Mouse (Mus musculus) kidney, embryonic 16.5 days (tissue): ENCODE results near the gene Plxnb3. TPM values are rescaled to one million over a fixed set of nuclear protein-coding genes. Genes with fewer than 3 reads are reported as not detected.

Source experiments
- ATAC-seq: fragments of 200-750 bp; cut with Nextera tagmentation; 2 replicates; pipeline ENCODE4 v1.8.0; 2017; ENCODE audit warnings: moderate TSS enrichment; ENCODE audit not compliant: low FRiP score, low TSS enrichment
- H3K27ac ChIP-seq: fragments of 300-500 bp; sonication (generic); 2 replicates; pipeline ENCODE4 v1.5.1; 2014; ENCODE audit warnings: low read length
- H3K27me3 ChIP-seq: fragments of 300-500 bp; sonication (generic); 2 replicates; pipeline ENCODE4 v1.6.1; 2014; ENCODE audit warnings: low read length, control low read depth, mixed read lengths; ENCODE audit not compliant: insufficient read depth
- H3K36me3 ChIP-seq: fragments of 300-500 bp; sonication (generic); 2 replicates; pipeline ENCODE4 v1.6.1; 2014; ENCODE audit warnings: low read length, control low read depth, mixed read lengths; ENCODE audit not compliant: insufficient read depth
- H3K4me1 ChIP-seq: fragments of 300-500 bp; sonication (generic); 2 replicates; pipeline ENCODE4 v1.6.1; 2014; ENCODE audit warnings: low read length, control low read depth, mixed read lengths; ENCODE audit not compliant: insufficient read depth
- H3K4me2 ChIP-seq: fragments of 300-500 bp; sonication (generic); replicated peaks from 2 replicates; pipeline ENCODE4 v1.6.1; 2014; ENCODE audit warnings: low read depth, low read length
- H3K4me3 ChIP-seq: fragments of 300-500 bp; sonication (generic); 2 replicates; pipeline ENCODE4 v1.5.1; 2014; ENCODE audit warnings: mild to moderate bottlenecking, low read length
- H3K9ac ChIP-seq: fragments of 300-500 bp; sonication (generic); replicated peaks from 2 replicates; pipeline ENCODE4 v1.6.1; 2014; ENCODE audit warnings: low read length
- H3K9me3 ChIP-seq: fragments of 300-500 bp; sonication (generic); 2 replicates; pipeline ENCODE4 v1.6.1; 2016; ENCODE audit warnings: low read length, control low read depth
- WGBS: fragments of 180-500 bp; shearing (Covaris S2); extraction: QIAGEN DNeasy Blood & Tissue Kit; methylation state at CpG from one replicate; pipeline ENCODE4 v1.1.7; 2014; 5-methylcytosine and 5-hydroxymethylcytosine counted together
- polyA plus RNA-seq: library from polyadenylated mRNA; unstranded; fragments of >200 nt; fragmentation: Nextera tagmentation; extraction: Ambion mirVana; gene quantifications from 2 replicates; pipeline ENCODE4 v1.2.1, GENCODE M21; 2015

The Plxnb3 gene
- polyA plus RNA-seq, 1 experiment from 2014 or later = 0.32 TPM

DNA sequence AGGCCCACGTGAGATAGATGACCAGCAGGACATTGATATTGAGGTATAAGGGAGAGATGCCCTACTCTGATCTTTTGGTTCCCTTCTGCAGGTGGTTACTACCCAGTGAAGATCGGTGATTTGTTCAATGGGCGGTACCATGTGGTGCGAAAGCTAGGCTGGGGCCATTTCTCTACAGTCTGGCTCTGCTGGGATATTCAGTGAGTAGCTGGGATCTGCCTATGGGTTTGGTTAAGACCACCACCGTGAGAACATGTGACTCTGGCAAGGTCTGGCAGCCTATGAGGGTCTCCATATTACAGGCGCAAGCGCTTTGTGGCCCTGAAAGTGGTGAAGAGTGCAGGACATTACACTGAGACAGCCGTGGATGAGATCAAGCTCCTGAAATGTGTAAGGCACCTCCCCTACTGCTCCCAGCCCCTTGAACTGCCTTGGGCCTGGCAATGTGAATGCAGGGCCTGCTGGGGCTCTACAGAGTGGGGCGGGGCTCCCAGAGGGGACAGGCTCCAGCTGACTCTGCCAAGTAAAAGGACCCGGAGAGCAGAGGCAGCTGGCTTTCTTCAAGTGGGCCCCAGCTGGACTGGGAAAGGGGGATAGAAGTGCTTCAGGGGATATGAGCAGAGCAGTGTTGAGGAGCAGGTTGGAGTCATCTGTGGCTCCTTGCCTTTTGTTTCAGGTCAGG, 18.1 kb downstream of the Plxnb3 start:
- no peaks in the 10 kb centered on the region; the same call in 1 of the 2 replicates for H3K27me3 ChIP-seq
- H3K27ac ChIP-seq = peak overlapping the region; percentile 24; the same call in 1 of the 2 replicates
- WGBS = 79% methylated on average over 10 of the region's 10 CpGs
- peaks cover 12% of the 10 kb centered on the region for H3K36me3 ChIP-seq
- no peak overlapping the region for H3K4me3 ChIP-seq
- no peaks in the 10 kb centered on the region for H3K9me3 ChIP-seq
- H3K9ac ChIP-seq = no peak overlapping the region
- no peak overlapping the region for H3K4me2 ChIP-seq
- peak; percentile 72 for ATAC-seq
- 0 out of 2 replicates have a peak, but pooled peaks cover 8% of the 10 kb centered on the region for H3K4me1 ChIP-seq

DNA sequence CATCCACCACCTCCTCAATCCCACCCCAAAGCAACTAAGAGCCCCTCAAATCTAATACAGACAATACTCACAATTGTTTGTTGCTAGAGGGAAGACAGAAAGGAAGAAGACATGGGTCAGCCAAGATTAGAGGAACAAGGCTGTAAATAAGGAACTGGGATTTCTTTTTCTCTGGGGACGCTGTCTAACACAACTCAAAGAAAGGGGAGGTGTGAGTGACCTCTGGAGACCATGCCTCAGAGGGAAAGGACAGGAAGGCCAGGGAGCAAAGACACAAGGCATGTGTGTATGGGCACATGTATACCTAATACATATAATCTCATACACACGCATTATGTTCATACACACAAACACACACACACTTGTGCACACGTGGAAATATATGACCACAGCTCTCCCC, 25.3 kb downstream of the Plxnb3 start:
- no peak for ATAC-seq
- 81% methylated on average over 3 of the region's 3 CpGs for WGBS
- H3K4me3 ChIP-seq = no peak overlapping the region

GRCm38 (mm10) chrX:73785666-73786065, 28.8 kb downstream of the Plxnb3 start:
- no peaks in the 10 kb centered on the region; the same call in 1 of the 2 replicates for H3K27me3 ChIP-seq
- ATAC-seq = no peak

More for the DNA sequence above, 25.3 kb downstream of the Plxnb3 start:
- H3K4me2 ChIP-seq = no peak overlapping the region
- no peaks in the 10 kb centered on the region for H3K4me1 ChIP-seq
- H3K9me3 ChIP-seq = no peaks in the 10 kb centered on the region
- H3K9ac ChIP-seq = no peak overlapping the region
- peaks cover 28% of the 10 kb centered on the region for H3K36me3 ChIP-seq
- no peaks in the 10 kb centered on the region for H3K27me3 ChIP-seq
- no peak overlapping the region for H3K27ac ChIP-seq

GRCm38 (mm10) chrX:73786364-73787224, 29.7 kb downstream of the Plxnb3 start, which contains the start of the genes Idh3g and Ssr4:
Gene Idh3g (minus strand): TSS chrX:73786897.
Gene Ssr4 (plus strand): TSS chrX:73787028.
- H3K36me3 ChIP-seq = peaks cover 7% of the 10 kb centered on the region; the same call in 1 of the 2 replicates
- H3K4me2 ChIP-seq = peak within 1 kb of the TSS; percentile 63
- ATAC-seq = peak; percentile 98
- peak within 1 kb of the TSS; percentile 93 for H3K27ac ChIP-seq
- peak within 1 kb of the TSS; percentile 84 for H3K9ac ChIP-seq
- WGBS = 23% methylated on average over 52 of the region's 52 CpGs
- 0 out of 2 replicates have a peak, but pooled peaks cover 7% of the 10 kb centered on the region for H3K4me1 ChIP-seq
- H3K9me3 ChIP-seq = no peaks in the 10 kb centered on the region
- H3K4me3 ChIP-seq = peak within 1 kb of the TSS; percentile 70
- no peaks in the 10 kb centered on the region; the same call in 1 of the 2 replicates for H3K27me3 ChIP-seq

More at GRCm38 (mm10) chrX:73785666-73786065, 28.8 kb downstream of the Plxnb3 start:
- H3K27ac ChIP-seq = peak overlapping the region; percentile 93
- no peaks in the 10 kb centered on the region for H3K9me3 ChIP-seq
- peak overlapping the region; percentile 63 for H3K4me2 ChIP-seq
- H3K4me3 ChIP-seq = peak overlapping the region; percentile 70
- H3K4me1 ChIP-seq = 0 out of 2 replicates have a peak, but pooled peaks cover 7% of the 10 kb centered on the region
- peaks cover 13% of the 10 kb centered on the region; the same call in 1 of the 2 replicates for H3K36me3 ChIP-seq
- H3K9ac ChIP-seq = peak overlapping the region; percentile 74

- Histone ChIP-seq H3K27me3 (no peaks in the 10 kb centered on the region; the same call in 1 of the 2 replicates), H3K36me3 (peaks cover 6% of the 10 kb centered on the region; the same call in 1 of the 2 replicates), H3K4me3 (peak overlapping the region; percentile 70), H3K4me2 (peak overlapping the region; percentile 60), H3K9me3 (no peaks in the 10 kb centered on the region), H3K4me1 (0 out of 2 replicates have a peak, but pooled peaks cover 7% of the 10 kb centered on the region), H3K27ac (peak overlapping the region; percentile 68), H3K9ac (peak overlapping the region; percentile 84)
- WGBS = 8% methylated on average over 21 of the region's 22 CpGs
- peak; percentile 49 for ATAC-seq
These were observed 30.3 kb downstream of the Plxnb3 start for GRCm38 (mm10) chrX:73787225-73787558.

GRCm38 (mm10) chrX:73788501-73788900, 31.6 kb downstream of the Plxnb3 start:
- Histone ChIP-seq H3K9ac (no peak overlapping the region; the same call in 1 of the 2 replicates), H3K4me1 (0 out of 2 replicates have a peak, but pooled peaks cover 7% of the 10 kb centered on the region), H3K9me3 (no peaks in the 10 kb centered on the region), H3K27me3 (no peaks in the 10 kb centered on the region; the same call in 1 of the 2 replicates), H3K36me3 (peaks cover 6% of the 10 kb centered on the region; the same call in 1 of the 2 replicates), H3K4me2 (peak overlapping the region; percentile 60), H3K27ac (no peak overlapping the region), H3K4me3 (no peak overlapping the region)
- ATAC-seq = no peak
- WGBS = 94% methylated on average over 1 of the region's 1 CpGs

GRCm38 (mm10) chrX:73793039-73793438, 36.1 kb downstream of the Plxnb3 start:
- ATAC-seq = no peak
- Histone ChIP-seq H3K27me3 (0 out of 2 replicates have a peak, but pooled peaks cover 3% of the 10 kb centered on the region), H3K36me3 (peaks cover 6% of the 10 kb centered on the region; the same call in 1 of the 2 replicates), H3K27ac (no peak overlapping the region), H3K4me1 (0 out of 2 replicates have a peak, but pooled peaks cover 4% of the 10 kb centered on the region), H3K9ac (no peak overlapping the region), H3K4me2 (no peak overlapping the region), H3K4me3 (no peak overlapping the region), H3K9me3 (no peaks in the 10 kb centered on the region)

- 0 out of 2 replicates have a peak, but pooled peaks cover 3% of the 10 kb centered on the region for H3K27me3 ChIP-seq
- no peak overlapping the region for H3K27ac ChIP-seq
- no peak for ATAC-seq
- H3K4me3 ChIP-seq = no peak overlapping the region
- H3K9ac ChIP-seq = no peak overlapping the region
- peaks cover 6% of the 10 kb centered on the region; the same call in 1 of the 2 replicates for H3K36me3 ChIP-seq
- no peaks in the 10 kb centered on the region for H3K4me1 ChIP-seq
- WGBS = 43% methylated on average over 1 of the region's 1 CpGs
- H3K9me3 ChIP-seq = no peaks in the 10 kb centered on the region
- H3K4me2 ChIP-seq = no peak overlapping the region
These were observed 36.6 kb downstream of the Plxnb3 start for GRCm38 (mm10) chrX:73793505-73793904.

GRCm38 (mm10) chrX:73797511-73797910, 40.6 kb downstream of the Plxnb3 start:
- Histone ChIP-seq H3K36me3 (no peaks in the 10 kb centered on the region), H3K4me1 (no peaks in the 10 kb centered on the region), H3K27ac (no peak overlapping the region), H3K27me3 (0 out of 2 replicates have a peak, but pooled peaks cover 3% of the 10 kb centered on the region), H3K9ac (no peak overlapping the region), H3K4me3 (no peak overlapping the region), H3K9me3 (no peaks in the 10 kb centered on the region), H3K4me2 (no peak overlapping the region)
- no peak for ATAC-seq
- 80% methylated on average over 2 of the region's 2 CpGs for WGBS
